Mouse (Mus musculus): ENCODE results near the gene Mis12. TPM values are rescaled to one million over a fixed set of nuclear protein-coding genes. Genes with fewer than 3 reads are reported as not detected.
A peak's percentile ranks its signal among the peaks of the same experiment; 100 is the strongest.

The Mis12 gene
- total RNA-seq, 2 experiments from 2014 or later: 17.6 TPM

- no peak for DNase-seq
Measured at GRCm38 (mm10) chr11:71017051-71017450, 2.4 kb upstream of the Mis12 start.

- DNase-seq: no peak
Measured at GRCm38 (mm10) chr11:71018416-71019200, 803 bp upstream of the Mis12 start.

- DNase-seq: peak; percentile 10
Measured at GRCm38 (mm10) chr11:71028280-71028679, 8.9 kb downstream of the Mis12 start.

- no peak for DNase-seq
Measured at GRCm38 (mm10) chr11:71029403-71030118, 10.2 kb downstream of the Mis12 start.

GRCm38 (mm10) chr11:71032070-71032469 is 12.7 kb downstream of the Mis12 start:
- DNase-seq: no peak

- no peak for DNase-seq
Measured at GRCm38 (mm10) chr11:71032491-71033162, 13.2 kb downstream of the Mis12 start.

GRCm38 (mm10) chr11:71033163-71033761 is 13.9 kb downstream of the Mis12 start, which contains the start of gene 6330403K07Rik:
Gene 6330403K07Rik (minus strand): TSS chr11:71033513.
- DNase-seq: peak; percentile 43

- DNase-seq: no peak
Measured at GRCm38 (mm10) chr11:71039526-71040298, 20.3 kb downstream of the Mis12 start.

- DNase-seq: peak; percentile 10
Measured at GRCm38 (mm10) chr11:71052554-71052953, 33.1 kb downstream of the Mis12 start.

GRCm38 (mm10) chr11:71076342-71076741 is 56.9 kb downstream of the Mis12 start:
- DNase-seq: no peak

Other genes with a start within 250 kb of the Mis12 start
- gene Scimp, start 207.0 kb upstream of the Mis12 start, total RNA-seq (2021): under 1 TPM; 0.27 to 0.57 TPM
- gene Rabep1, start 174.8 kb upstream of the Mis12 start, total RNA-seq (2021): 10 to 100 TPM; 73.1 to 75.0 TPM
- gene Nup88, start 49.6 kb upstream of the Mis12 start, total RNA-seq (2021): 10 to 100 TPM; 54.0 to 68.3 TPM
- 10 to 100 TPM; 24.9 to 31.5 TPM for gene Rpain, start 49.4 kb upstream of the Mis12 start, total RNA-seq (2021)
- 100 to 1,000 TPM; 254 to 262 TPM for gene C1qbp, start 36.6 kb upstream of the Mis12 start, total RNA-seq (2021)
- 10 to 100 TPM; 25.2 to 25.6 TPM for gene Dhx33, start 15.2 kb upstream of the Mis12 start, total RNA-seq (2021)
- gene Derl2, start 230 bp downstream of the Mis12 start, total RNA-seq (2021): 10 to 100 TPM; 42.5 to 54.5 TPM
- 10 to 100 TPM in 1 of 2 experiments, 1 to 10 TPM in 1; 9.7 to 19.9 TPM for gene 6330403K07Rik, start 13.9 kb downstream of the Mis12 start, total RNA-seq (2021)
- gene Nlrp1a, start 125.1 kb downstream of the Mis12 start, total RNA-seq (2021): 1 to 10 TPM; 1.6 TPM
- gene Nlrp1b, start 211.1 kb downstream of the Mis12 start, total RNA-seq (2021): under 1 TPM; 0.18 to 0.21 TPM

Data from adrenal gland, postnatal 10 days (tissue).